Mouse (Mus musculus) bone marrow macrophage, adult 2 months (primary cell): ENCODE data around the gene Teddm1b.

Source experiments
- CTCF ChIP-seq: IDR thresholded peaks from 2 replicates; pipeline ENCODE4 v1.5.1; 2012; ENCODE audit warnings: low read depth, mild to moderate bottlenecking, low read length, moderate library complexity
- POLR2A ChIP-seq: IDR thresholded peaks from 2 replicates; pipeline ENCODE4 v1.6.1; 2012; ENCODE audit warnings: mild to moderate bottlenecking, low read depth, low read length, borderline replicate concordance

DNA sequence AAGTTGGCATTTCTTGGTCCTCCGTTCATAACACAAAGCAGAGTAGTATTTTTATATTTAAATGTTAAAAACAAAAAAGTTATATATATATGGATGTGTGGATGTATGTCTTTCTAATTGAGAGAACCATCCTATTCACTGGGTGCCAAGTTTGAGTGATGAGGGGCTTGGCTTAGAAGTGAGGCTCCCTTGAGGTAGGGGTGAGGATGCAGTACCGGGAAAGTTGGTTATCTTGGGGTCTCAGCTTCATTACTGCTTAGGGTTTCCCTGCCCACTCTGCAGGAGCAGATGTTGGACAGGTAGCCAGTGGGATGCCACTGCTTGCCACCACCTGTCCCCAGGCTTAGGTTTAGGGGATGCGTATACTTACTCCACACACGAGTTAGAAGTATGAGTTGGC, 34.6 kb downstream of the Teddm1b start:
- TF ChIP-seq CTCF (no peak), POLR2A (no peak)
